Mouse (Mus musculus): ENCODE data around the gene Zscan4-ps1.
"Not testable (repeated sequence)": the region's sequence is repeated elsewhere in the genome, so short reads cannot be mapped to it uniquely, and the experiment has no call there.

The Zscan4-ps1 gene

GRCm38 (mm10) chr7:11069591-11069990 is at the start of gene Zscan4-ps1:
Gene Zscan4-ps1, minus strand, starts transcription at chr7:11069691.
- not testable (repeated sequence) for DNase-seq (ENCODE audit: low spot score)

All from T-cell, adult 2 months (primary cell).